Mouse (Mus musculus) lung, adult 2 months (tissue): Measurements from ENCODE around the gene Dtx1. TPM values are rescaled to one million over a fixed set of nuclear protein-coding genes. Genes with fewer than 3 reads are reported as not detected.

Experiments used
- DNase-seq: peaks from one replicate; pipeline ENCODE4 v3.0.0; 2022
- H3K4me1 ChIP-seq: fragments of 200-500 bp; 2 replicates; pipeline ENCODE4 v1.6.1; 2011; ENCODE audit warnings: low read length; ENCODE audit not compliant: control insufficient read depth, insufficient read depth
- H3K4me3 ChIP-seq: fragments of 200-500 bp; replicated peaks from 2 replicates; pipeline ENCODE3; 2011; ENCODE audit warnings: low read depth, mild to moderate bottlenecking, control low read depth, low read length; ENCODE audit errors: extremely low read depth
- CTCF ChIP-seq: fragments of 200-500 bp; IDR thresholded peaks from 2 replicates; pipeline ENCODE4 v1.5.1; 2011; ENCODE audit warnings: mild to moderate bottlenecking, low read length, control low read depth; ENCODE audit not compliant: insufficient read depth
- POLR2A ChIP-seq: fragments of 200-500 bp; IDR thresholded peaks from 2 replicates; pipeline ENCODE4 v1.6.1; 2011; ENCODE audit warnings: low read depth, mild to moderate bottlenecking, control low read depth, low read length, borderline replicate concordance; ENCODE audit errors: extremely low read depth
- WGBS: fragments of 180-500 bp; shearing (Covaris S2); methylation state at CpG from one replicate; pipeline ENCODE4 v1.1.7; 2018; 5-methylcytosine and 5-hydroxymethylcytosine counted together
- polyA plus RNA-seq: library from polyadenylated mRNA; depleted of rRNA; stranded (reverse); fragments of >200 nt; gene quantifications from 2 replicates; pipeline ENCODE4 v1.2.3, GENCODE M21; 2012; rRNA removed

The Dtx1 gene
- 6.1 and 7.8 TPM in 2 replicates for polyA plus RNA-seq

DNA sequence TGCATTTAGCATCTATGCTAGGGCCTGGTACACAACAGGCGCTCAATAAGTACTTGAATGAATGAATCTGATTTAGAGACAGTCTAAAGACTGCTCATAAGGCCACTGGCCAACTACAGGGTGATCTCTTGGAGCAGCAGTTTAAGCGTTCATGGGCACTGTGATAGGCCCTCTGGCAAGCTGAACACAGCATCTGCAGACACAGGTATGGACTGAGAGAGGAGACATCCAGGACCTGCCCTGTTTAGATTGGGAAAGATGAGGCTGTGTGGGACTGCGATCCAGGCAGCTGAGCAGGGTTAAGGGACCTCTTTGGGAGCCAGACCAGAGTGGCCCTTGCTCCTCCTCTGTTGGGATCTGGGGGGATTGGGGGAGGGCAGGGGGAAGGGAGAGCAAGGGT, at the start of gene Dtx1:
TSS of gene Dtx1 (minus strand) at position 101 of the 400 bp plus-strand sequence.
- TF ChIP-seq POLR2A (no peak), CTCF (no peak)
- WGBS = 38% methylated on average over 3 of the region's 3 CpGs
- no peak for DNase-seq
- no peaks in the 10 kb centered on the region for H3K4me1 ChIP-seq
- H3K4me3 ChIP-seq = peak within 1 kb of the TSS; percentile 21

- DNase-seq = no peak
- Histone ChIP-seq H3K4me1 (no peaks in the 10 kb centered on the region), H3K4me3 (no peak overlapping the region)
- 86% methylated on average over 4 of the region's 4 CpGs for WGBS
- TF ChIP-seq POLR2A (no peak), CTCF (no peak)
Measured at GRCm38 (mm10) chr5:120754215-120754614, 42.5 kb upstream of the Dtx1 start.

DNA sequence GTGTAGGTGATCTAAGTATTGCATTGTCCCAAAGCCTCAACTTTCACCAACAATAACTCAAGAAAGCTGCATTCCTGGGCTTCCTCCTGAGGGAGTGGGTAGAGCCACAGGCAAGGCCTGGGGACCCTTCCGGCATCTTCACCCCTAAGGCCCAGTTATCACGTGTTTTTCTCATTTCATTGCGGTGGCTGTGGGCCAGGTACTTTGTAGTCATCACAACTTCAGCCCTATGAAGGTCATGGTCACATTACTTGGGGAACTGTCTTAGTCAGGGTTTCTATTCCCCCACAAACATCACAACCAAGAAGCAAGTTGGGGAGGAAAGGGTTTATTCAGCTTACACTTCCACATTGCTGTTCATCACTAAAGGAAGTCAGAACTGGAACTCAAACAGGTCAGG, 41.1 kb upstream of the Dtx1 start:
- 66% methylated on average over 3 of the region's 3 CpGs for WGBS
- no peaks in the 10 kb centered on the region for H3K4me1 ChIP-seq
- no peak for TF ChIP-seq CTCF
- TF ChIP-seq POLR2A = no peak
- no peak overlapping the region for H3K4me3 ChIP-seq
- DNase-seq = no peak

DNA sequence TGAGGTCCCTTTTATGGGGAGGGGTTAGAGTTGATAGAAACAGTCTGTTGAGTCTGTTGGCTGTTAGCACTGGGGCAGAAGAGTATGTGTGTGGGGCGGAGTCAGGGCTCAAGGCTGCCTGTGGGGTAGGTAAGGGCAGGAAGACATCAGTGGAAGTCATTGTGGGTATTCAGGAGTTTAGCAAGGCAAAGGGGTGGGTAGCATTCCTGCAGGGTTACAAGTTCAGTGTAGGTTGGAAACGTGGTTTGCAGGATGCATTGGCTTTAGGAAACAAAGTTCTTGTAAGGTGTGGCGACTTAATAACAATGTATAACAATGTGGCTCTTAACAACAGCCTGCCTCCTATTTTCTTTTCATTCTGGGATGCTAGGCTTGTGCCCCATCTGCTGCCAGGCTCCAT, 39.5 kb upstream of the Dtx1 start:
- DNase-seq = no peak
- Histone ChIP-seq H3K4me1 (no peaks in the 10 kb centered on the region), H3K4me3 (no peak overlapping the region)
- TF ChIP-seq POLR2A (no peak), CTCF (no peak)
- WGBS = 77% methylated on average over 3 of the region's 3 CpGs

- WGBS = 30% methylated on average over 5 of the region's 5 CpGs
- no peak for DNase-seq
- H3K4me1 ChIP-seq = no peaks in the 10 kb centered on the region
- peak within 1 kb of the TSS; percentile 42 for H3K4me3 ChIP-seq
- TF ChIP-seq POLR2A = no peak
- TF ChIP-seq CTCF = no peak
Measured at GRCm38 (mm10) chr5:120749688-120750087, 38.0 kb upstream of the Dtx1 start, which contains the start of gene Oas2. Gene Oas2, minus strand, starts transcription at chr5:120749853.

- peak; percentile 6 for DNase-seq
Measured at GRCm38 (mm10) chr5:120746451-120746850, 34.7 kb upstream of the Dtx1 start.

DNA sequence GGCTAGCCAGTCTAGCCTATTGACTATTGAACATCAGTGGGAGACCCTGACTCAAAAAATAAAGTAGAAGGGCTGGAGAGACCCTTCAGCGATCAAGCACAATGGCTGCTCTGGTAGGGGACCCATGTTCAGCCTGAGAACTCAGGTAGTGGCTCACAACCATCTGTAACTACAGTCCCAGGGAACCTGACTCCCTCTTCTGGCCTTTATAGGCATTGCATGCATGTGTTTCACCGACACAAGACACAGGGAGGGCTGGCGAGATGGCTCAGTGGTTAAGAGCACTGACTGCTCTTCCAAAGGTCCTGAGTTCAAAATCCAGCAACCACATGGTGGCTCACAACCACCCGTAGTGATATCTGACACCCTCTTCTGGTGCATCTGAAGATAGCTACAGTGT, 30.4 kb upstream of the Dtx1 start:
- Histone ChIP-seq H3K4me3 (no peak overlapping the region), H3K4me1 (no peaks in the 10 kb centered on the region)
- 34% methylated on average over 4 of the region's 4 CpGs for WGBS
- no peak for DNase-seq
- TF ChIP-seq CTCF (peak; percentile 37), POLR2A (no peak)

More at GRCm38 (mm10) chr5:120746451-120746850, 34.7 kb upstream of the Dtx1 start:
- Histone ChIP-seq H3K4me3 (no peak overlapping the region), H3K4me1 (no peaks in the 10 kb centered on the region)
- WGBS = 5% methylated on average over 5 of the region's 5 CpGs
- TF ChIP-seq POLR2A (no peak), CTCF (0 out of 2 replicates have a peak, but pooled peaks have one; percentile 4)

GRCm38 (mm10) chr5:120734380-120734990, 22.8 kb upstream of the Dtx1 start:
- no peak for DNase-seq
- no peak for TF ChIP-seq CTCF
- no peak for TF ChIP-seq POLR2A
- H3K4me3 ChIP-seq = no peak overlapping the region
- 73% methylated on average over 14 of the region's 14 CpGs for WGBS
- H3K4me1 ChIP-seq = no peaks in the 10 kb centered on the region

- no peak for DNase-seq
- 81% methylated on average over 3 of the region's 3 CpGs for WGBS
- no peak overlapping the region for H3K4me3 ChIP-seq
- no peaks in the 10 kb centered on the region for H3K4me1 ChIP-seq
- no peak for TF ChIP-seq CTCF
- no peak for TF ChIP-seq POLR2A
Measured at GRCm38 (mm10) chr5:120733696-120734095, 22.0 kb upstream of the Dtx1 start.

GRCm38 (mm10) chr5:120732740-120733139, 21.0 kb upstream of the Dtx1 start:
- TF ChIP-seq CTCF (no peak), POLR2A (no peak)
- H3K4me3 ChIP-seq = no peak overlapping the region
- DNase-seq = no peak
- no peaks in the 10 kb centered on the region for H3K4me1 ChIP-seq
- 68% methylated on average over 1 of the region's 1 CpGs for WGBS
